Mouse (Mus musculus) C2C12 (cell line): Measurements from ENCODE around the gene Cdk14. TPM values are rescaled to one million over a fixed set of nuclear protein-coding genes. Genes with fewer than 3 reads are reported as not detected.

Experiments
- H3K27me3 ChIP-seq: one replicate; pipeline ENCODE4 v1.6.1; 2011; ENCODE audit not compliant: control insufficient read depth, insufficient read depth, insufficient read length
- H3K36me3 ChIP-seq: one replicate; pipeline ENCODE4 v1.6.1; 2011; ENCODE audit not compliant: control insufficient read depth, insufficient read depth
- H3K4me3 ChIP-seq: one replicate; pipeline ENCODE4 v1.5.1; 2011; ENCODE audit warnings: mild to moderate bottlenecking, control low read depth; ENCODE audit not compliant: poor library complexity, insufficient read depth, severe bottlenecking
- H3K79me2 ChIP-seq: one replicate; pipeline ENCODE4 v1.6.1; 2011; ENCODE audit not compliant: control insufficient read depth, insufficient read depth
- H3K79me3 ChIP-seq: one replicate; pipeline ENCODE4 v1.6.1; 2011; ENCODE audit warnings: low read depth, control low read depth
- H3ac ChIP-seq: one replicate; pipeline ENCODE3; 2011; ENCODE audit warnings: low read depth; ENCODE audit not compliant: control insufficient read depth, insufficient read length
- CEBPB ChIP-seq: IDR thresholded peaks from one replicate; pipeline ENCODE4 v1.6.1; 2011; ENCODE audit warnings: low read depth, mild to moderate bottlenecking, control low read depth, moderate library complexity
- CTCF ChIP-seq: IDR thresholded peaks from one replicate; pipeline ENCODE4 v1.5.1; 2011; ENCODE audit not compliant: control insufficient read depth, insufficient read depth, insufficient read length
- FOSL1 ChIP-seq: IDR thresholded peaks from one replicate; pipeline ENCODE4 v1.8.0; 2011; ENCODE audit warnings: mild to moderate bottlenecking, low read length; ENCODE audit not compliant: poor library complexity, insufficient read depth, severe bottlenecking
- MAX ChIP-seq: IDR thresholded peaks from one replicate; pipeline ENCODE4 v1.6.1; 2011; ENCODE audit warnings: mild to moderate bottlenecking, control low read depth
- MYOD1 ChIP-seq: IDR thresholded peaks from one replicate; pipeline ENCODE4 v1.6.1; 2011; ENCODE audit warnings: low read depth; ENCODE audit not compliant: control insufficient read depth, insufficient read length
- MYOG ChIP-seq: IDR thresholded peaks from one replicate; pipeline ENCODE4 v1.6.1; 2011; ENCODE audit not compliant: control insufficient read depth, insufficient read length; ENCODE audit errors: extremely low read depth
- USF1 ChIP-seq: IDR thresholded peaks from one replicate; pipeline ENCODE4 v1.6.1; 2011; ENCODE audit warnings: low read depth, mild to moderate bottlenecking, control low read depth, moderate library complexity
- polyA plus RNA-seq: library from polyadenylated mRNA; unstranded; fragments of >200 nt; fragmentation: generic; extraction: Trizol; gene quantifications from one replicate; pipeline ENCODE4 v1.2.1, GENCODE M21; 2012; ENCODE audit warnings: missing spikeins

Cdk14 gene
- polyA plus RNA-seq, 1 experiment, result 15.9 TPM

DNA sequence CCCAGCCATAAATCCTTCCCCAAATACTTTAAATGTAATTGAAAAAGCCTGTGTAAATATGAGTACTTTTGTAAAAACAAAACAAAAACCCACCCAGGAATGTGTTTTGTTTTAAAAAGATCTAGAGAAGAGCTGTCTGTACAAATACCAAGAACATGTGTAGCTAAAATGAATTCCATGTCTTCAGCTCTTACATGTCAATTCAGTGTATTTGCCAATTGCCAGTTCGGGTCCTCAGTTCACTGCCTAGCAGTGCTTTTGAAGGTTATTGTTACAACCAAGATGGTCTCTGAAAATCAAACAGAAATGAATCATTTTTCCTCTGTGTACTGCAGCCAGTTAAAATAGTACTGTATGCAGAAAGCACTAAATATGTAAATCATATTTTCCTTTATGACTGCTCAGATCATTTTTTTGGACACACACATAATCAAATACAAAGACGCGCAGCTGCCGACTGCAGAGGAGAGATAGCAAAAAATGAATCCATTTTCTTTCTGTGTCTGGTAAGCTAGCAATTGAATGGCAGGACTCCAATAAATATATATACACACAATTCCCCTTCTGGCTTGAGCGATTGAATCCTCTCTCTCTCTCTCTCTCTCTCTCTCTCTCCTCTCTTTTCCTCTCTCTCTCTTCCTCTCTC is 526.8 kb downstream of the Cdk14 start:
- Histone ChIP-seq H3K79me3 (no peaks in the 10 kb centered on the region), H3K79me2 (no peaks in the 10 kb centered on the region), H3ac (no peak overlapping the region), H3K27me3 (no peaks in the 10 kb centered on the region), H3K4me3 (no peak overlapping the region), H3K36me3 (no peaks in the 10 kb centered on the region)
- TF ChIP-seq CEBPB, result no peak
- TF ChIP-seq MAX, result no peak

GRCm38 (mm10) chr5:4892734-4893133 is 527.4 kb downstream of the Cdk14 start:
- TF ChIP-seq FOSL1, result no peak
- no peaks in the 10 kb centered on the region for H3K27me3 ChIP-seq
- H3K79me2 ChIP-seq, result no peaks in the 10 kb centered on the region
- no peak overlapping the region for H3K4me3 ChIP-seq
- H3ac ChIP-seq, result no peak overlapping the region
- no peaks in the 10 kb centered on the region for H3K79me3 ChIP-seq
- H3K36me3 ChIP-seq, result no peaks in the 10 kb centered on the region

GRCm38 (mm10) chr5:4891862-4892704 is 528.0 kb downstream of the Cdk14 start:
- Histone ChIP-seq H3K36me3 (no peaks in the 10 kb centered on the region), H3ac (no peak overlapping the region), H3K79me3 (no peaks in the 10 kb centered on the region), H3K4me3 (no peak overlapping the region), H3K79me2 (no peaks in the 10 kb centered on the region), H3K27me3 (no peaks in the 10 kb centered on the region)
- no peak for TF ChIP-seq CEBPB
- no peak for TF ChIP-seq MYOD1
- TF ChIP-seq CTCF, result no peak
- TF ChIP-seq MAX, result no peak
- TF ChIP-seq USF1, result no peak
- TF ChIP-seq MYOG, result no peak
- TF ChIP-seq FOSL1, result no peak

DNA sequence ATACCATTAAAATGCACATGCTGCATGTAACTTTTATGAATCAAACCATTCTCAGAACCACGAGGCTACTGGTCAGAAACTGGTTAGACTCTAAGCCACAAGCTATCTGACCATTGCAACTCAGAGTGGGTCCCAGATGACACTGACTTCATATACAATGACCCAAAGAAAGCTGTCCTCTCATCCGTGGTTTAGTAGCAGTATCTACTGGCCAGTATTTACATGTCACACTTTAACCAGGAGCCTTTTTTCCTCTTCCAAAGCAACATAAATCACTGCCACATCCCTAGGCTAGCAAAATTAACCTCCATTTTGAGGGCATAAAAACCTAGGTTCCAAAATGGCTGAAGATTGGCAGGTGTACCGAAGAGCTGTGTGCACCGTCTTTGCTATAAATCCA is 533.0 kb downstream of the Cdk14 start:
- H3ac ChIP-seq, result no peak overlapping the region
- no peaks in the 10 kb centered on the region for H3K79me2 ChIP-seq
- no peaks in the 10 kb centered on the region for H3K27me3 ChIP-seq
- no peaks in the 10 kb centered on the region for H3K79me3 ChIP-seq
- no peak overlapping the region for H3K4me3 ChIP-seq
- no peak for TF ChIP-seq MYOG
- TF ChIP-seq FOSL1, result no peak
- TF ChIP-seq CEBPB, result no peak
- no peak for TF ChIP-seq MYOD1
- no peak for TF ChIP-seq CTCF
- no peak for TF ChIP-seq USF1
- TF ChIP-seq MAX, result no peak
- no peaks in the 10 kb centered on the region for H3K36me3 ChIP-seq

- Histone ChIP-seq H3K4me3 (no peak overlapping the region), H3K79me2 (no peaks in the 10 kb centered on the region), H3K79me3 (no peaks in the 10 kb centered on the region), H3K27me3 (no peaks in the 10 kb centered on the region), H3K36me3 (no peaks in the 10 kb centered on the region), H3ac (no peak overlapping the region)
- TF ChIP-seq MYOG, result no peak
- no peak for TF ChIP-seq CEBPB
- TF ChIP-seq MAX, result no peak
- TF ChIP-seq USF1, result no peak
- TF ChIP-seq CTCF, result no peak
- no peak for TF ChIP-seq FOSL1
- TF ChIP-seq MYOD1, result no peak
Observed at GRCm38 (mm10) chr5:4882841-4883240, 537.3 kb downstream of the Cdk14 start.

- Histone ChIP-seq H3K79me3 (no peaks in the 10 kb centered on the region), H3K79me2 (no peaks in the 10 kb centered on the region), H3ac (no peak overlapping the region), H3K4me3 (no peak overlapping the region), H3K27me3 (no peaks in the 10 kb centered on the region), H3K36me3 (peaks cover 3% of the 10 kb centered on the region)
- TF ChIP-seq USF1 (no peak), FOSL1 (no peak), CEBPB (no peak), MYOG (no peak), MAX (no peak), MYOD1 (no peak), CTCF (no peak)
Observed at GRCm38 (mm10) chr5:4880331-4880730, 539.8 kb downstream of the Cdk14 start.
